Mouse (Mus musculus): ENCODE data around the gene Trp53bp1. TPM values are rescaled to one million over a fixed set of nuclear protein-coding genes. Genes with fewer than 3 reads are reported as not detected.

Gene Trp53bp1
- polyA plus RNA-seq, 1 experiment from 2014 or later: 55.5 TPM

- H3K9ac ChIP-seq (ENCODE audit: low read length): peak overlapping the region; percentile 63; the same call in 1 of the 2 replicates
- H3K4me2 ChIP-seq (ENCODE audit: low read depth, low read length): peak overlapping the region; percentile 71
- no peak overlapping the region for H3K27ac ChIP-seq (ENCODE audit: low read length)
- H3K4me3 ChIP-seq (replicated peaks; ENCODE audit: low read length): peak overlapping the region; percentile 96; the same call in 1 of the 2 replicates
- H3K9me3 ChIP-seq (replicated peaks; ENCODE audit: control insufficient read depth, low read length): no peaks in the 10 kb centered on the region
- peaks cover 7% of the 10 kb centered on the region; the same call in 1 of the 2 replicates for H3K4me1 ChIP-seq (ENCODE audit: control insufficient read depth, insufficient read depth, low read length)
- H3K36me3 ChIP-seq (ENCODE audit: control insufficient read depth, insufficient read depth, low read length): peaks cover 5% of the 10 kb centered on the region; the same call in 1 of the 2 replicates
- no peak for ATAC-seq (ENCODE audit: insufficient read depth, low FRiP score)
- H3K27me3 ChIP-seq (ENCODE audit: control insufficient read depth, insufficient read depth, low read length): no peaks in the 10 kb centered on the region
- 18% methylated on average over 4 of the region's 4 CpGs for WGBS
Observed at GRCm38 (mm10) chr2:121271928-121272516, 815 bp upstream of the Trp53bp1 start.

- H3K9me3 ChIP-seq (replicated peaks; ENCODE audit: control insufficient read depth, low read length): no peaks in the 10 kb centered on the region
- WGBS: 2% methylated on average over 31 of the region's 35 CpGs
- peak overlapping the region; percentile 82 for H3K27ac ChIP-seq (ENCODE audit: low read length)
- H3K9ac ChIP-seq (ENCODE audit: low read length): peak overlapping the region; percentile 91
- H3K4me3 ChIP-seq (replicated peaks; ENCODE audit: low read length): peak overlapping the region; percentile 96
- ATAC-seq (ENCODE audit: insufficient read depth, low FRiP score): peak; percentile 76
- no peaks in the 10 kb centered on the region for H3K27me3 ChIP-seq (ENCODE audit: control insufficient read depth, insufficient read depth, low read length)
- peaks cover 7% of the 10 kb centered on the region; the same call in 1 of the 2 replicates for H3K4me1 ChIP-seq (ENCODE audit: control insufficient read depth, insufficient read depth, low read length)
- H3K4me2 ChIP-seq (ENCODE audit: low read depth, low read length): peak overlapping the region; percentile 59
- peaks cover 5% of the 10 kb centered on the region; the same call in 1 of the 2 replicates for H3K36me3 ChIP-seq (ENCODE audit: control insufficient read depth, insufficient read depth, low read length)
Observed at GRCm38 (mm10) chr2:121270521-121271235, 529 bp downstream of the Trp53bp1 start.

GRCm38 (mm10) chr2:121268446-121268845 lies 2.8 kb downstream of the Trp53bp1 start:
- Histone ChIP-seq H3K27me3 (ENCODE audit: control insufficient read depth, insufficient read depth, low read length) (no peaks in the 10 kb centered on the region), H3K4me1 (ENCODE audit: control insufficient read depth, insufficient read depth, low read length) (peaks cover 7% of the 10 kb centered on the region; the same call in 1 of the 2 replicates), H3K9ac (ENCODE audit: low read length) (no peak overlapping the region), H3K27ac (ENCODE audit: low read length) (peak overlapping the region; percentile 53), H3K4me3 (replicated peaks; ENCODE audit: low read length) (no peak overlapping the region), H3K4me2 (ENCODE audit: low read depth, low read length) (no peak overlapping the region), H3K9me3 (replicated peaks; ENCODE audit: control insufficient read depth, low read length) (no peaks in the 10 kb centered on the region), H3K36me3 (ENCODE audit: control insufficient read depth, insufficient read depth, low read length) (peaks cover 5% of the 10 kb centered on the region; the same call in 1 of the 2 replicates)
- no peak for ATAC-seq (ENCODE audit: insufficient read depth, low FRiP score)
- 61% methylated on average over 8 of the region's 8 CpGs for WGBS

- Histone ChIP-seq H3K4me3 (replicated peaks; ENCODE audit: low read length) (no peak overlapping the region), H3K4me1 (ENCODE audit: control insufficient read depth, insufficient read depth, low read length) (no peaks in the 10 kb centered on the region), H3K27ac (ENCODE audit: low read length) (no peak overlapping the region), H3K9ac (ENCODE audit: low read length) (no peak overlapping the region), H3K9me3 (replicated peaks; ENCODE audit: control insufficient read depth, low read length) (no peaks in the 10 kb centered on the region), H3K27me3 (ENCODE audit: control insufficient read depth, insufficient read depth, low read length) (no peaks in the 10 kb centered on the region), H3K36me3 (ENCODE audit: control insufficient read depth, insufficient read depth, low read length) (peaks cover 42% of the 10 kb centered on the region), H3K4me2 (ENCODE audit: low read depth, low read length) (no peak overlapping the region)
- ATAC-seq (ENCODE audit: insufficient read depth, low FRiP score): no peak
- 89% methylated on average over 2 of the region's 2 CpGs for WGBS
Observed at GRCm38 (mm10) chr2:121249758-121250157, 21.4 kb downstream of the Trp53bp1 start.

- Histone ChIP-seq H3K4me2 (ENCODE audit: low read depth, low read length) (no peak overlapping the region), H3K4me3 (replicated peaks; ENCODE audit: low read length) (no peak overlapping the region), H3K27me3 (ENCODE audit: control insufficient read depth, insufficient read depth, low read length) (no peaks in the 10 kb centered on the region), H3K27ac (ENCODE audit: low read length) (no peak overlapping the region), H3K36me3 (ENCODE audit: control insufficient read depth, insufficient read depth, low read length) (peaks cover 19% of the 10 kb centered on the region; the same call in 1 of the 2 replicates), H3K4me1 (ENCODE audit: control insufficient read depth, insufficient read depth, low read length) (no peaks in the 10 kb centered on the region), H3K9me3 (replicated peaks; ENCODE audit: control insufficient read depth, low read length) (no peaks in the 10 kb centered on the region), H3K9ac (ENCODE audit: low read length) (no peak overlapping the region)
- WGBS: 92% methylated on average over 5 of the region's 5 CpGs
- no peak for ATAC-seq (ENCODE audit: insufficient read depth, low FRiP score)
Observed at GRCm38 (mm10) chr2:121244099-121244498, 27.1 kb downstream of the Trp53bp1 start.

GRCm38 (mm10) chr2:121239426-121239825 lies 31.8 kb downstream of the Trp53bp1 start:
- no peak for ATAC-seq (ENCODE audit: insufficient read depth, low FRiP score)
- H3K27ac ChIP-seq (ENCODE audit: low read length): no peak overlapping the region
- H3K4me3 ChIP-seq (replicated peaks; ENCODE audit: low read length): no peak overlapping the region
- no peak overlapping the region for H3K9ac ChIP-seq (ENCODE audit: low read length)
- H3K4me1 ChIP-seq (ENCODE audit: control insufficient read depth, insufficient read depth, low read length): no peaks in the 10 kb centered on the region
- no peaks in the 10 kb centered on the region for H3K27me3 ChIP-seq (ENCODE audit: control insufficient read depth, insufficient read depth, low read length)
- 88% methylated on average over 4 of the region's 4 CpGs for WGBS
- H3K4me2 ChIP-seq (ENCODE audit: low read depth, low read length): no peak overlapping the region
- H3K36me3 ChIP-seq (ENCODE audit: control insufficient read depth, insufficient read depth, low read length): peaks cover 14% of the 10 kb centered on the region; the same call in 1 of the 2 replicates
- H3K9me3 ChIP-seq (replicated peaks; ENCODE audit: control insufficient read depth, low read length): no peaks in the 10 kb centered on the region

- no peak for ATAC-seq (ENCODE audit: insufficient read depth, low FRiP score)
- H3K36me3 ChIP-seq (ENCODE audit: control insufficient read depth, insufficient read depth, low read length): peaks cover 14% of the 10 kb centered on the region; the same call in 1 of the 2 replicates
- no peak overlapping the region for H3K4me3 ChIP-seq (replicated peaks; ENCODE audit: low read length)
- no peak overlapping the region for H3K4me2 ChIP-seq (ENCODE audit: low read depth, low read length)
- no peak overlapping the region for H3K27ac ChIP-seq (ENCODE audit: low read length)
- no peaks in the 10 kb centered on the region for H3K9me3 ChIP-seq (replicated peaks; ENCODE audit: control insufficient read depth, low read length)
- H3K9ac ChIP-seq (ENCODE audit: low read length): no peak overlapping the region
- H3K27me3 ChIP-seq (ENCODE audit: control insufficient read depth, insufficient read depth, low read length): no peaks in the 10 kb centered on the region
- 83% methylated on average over 8 of the region's 8 CpGs for WGBS
- H3K4me1 ChIP-seq (ENCODE audit: control insufficient read depth, insufficient read depth, low read length): no peaks in the 10 kb centered on the region
Observed at GRCm38 (mm10) chr2:121235460-121236072, 35.6 kb downstream of the Trp53bp1 start.

GRCm38 (mm10) chr2:121228135-121228534 lies 43.1 kb downstream of the Trp53bp1 start:
- Histone ChIP-seq H3K9ac (ENCODE audit: low read length) (no peak overlapping the region), H3K4me1 (ENCODE audit: control insufficient read depth, insufficient read depth, low read length) (no peaks in the 10 kb centered on the region), H3K27me3 (ENCODE audit: control insufficient read depth, insufficient read depth, low read length) (no peaks in the 10 kb centered on the region), H3K4me2 (ENCODE audit: low read depth, low read length) (no peak overlapping the region), H3K4me3 (replicated peaks; ENCODE audit: low read length) (no peak overlapping the region), H3K9me3 (replicated peaks; ENCODE audit: control insufficient read depth, low read length) (no peaks in the 10 kb centered on the region), H3K27ac (ENCODE audit: low read length) (no peak overlapping the region), H3K36me3 (ENCODE audit: control insufficient read depth, insufficient read depth, low read length) (peaks cover 13% of the 10 kb centered on the region; the same call in 1 of the 2 replicates)
- WGBS: 87% methylated on average over 4 of the region's 4 CpGs
- no peak for ATAC-seq (ENCODE audit: insufficient read depth, low FRiP score)

GRCm38 (mm10) chr2:121223010-121223409 lies 48.2 kb downstream of the Trp53bp1 start:
- Histone ChIP-seq H3K4me1 (ENCODE audit: control insufficient read depth, insufficient read depth, low read length) (no peaks in the 10 kb centered on the region), H3K4me2 (ENCODE audit: low read depth, low read length) (no peak overlapping the region), H3K9ac (ENCODE audit: low read length) (no peak overlapping the region), H3K27ac (ENCODE audit: low read length) (no peak overlapping the region), H3K36me3 (ENCODE audit: control insufficient read depth, insufficient read depth, low read length) (peaks cover 16% of the 10 kb centered on the region; the same call in 1 of the 2 replicates), H3K9me3 (replicated peaks; ENCODE audit: control insufficient read depth, low read length) (no peaks in the 10 kb centered on the region), H3K27me3 (ENCODE audit: control insufficient read depth, insufficient read depth, low read length) (no peaks in the 10 kb centered on the region), H3K4me3 (replicated peaks; ENCODE audit: low read length) (no peak overlapping the region)
- 94% methylated on average over 2 of the region's 2 CpGs for WGBS
- ATAC-seq (ENCODE audit: insufficient read depth, low FRiP score): no peak

Data from stomach, embryonic 16.5 days (tissue).